Mouse (Mus musculus) liver, embryonic 11.5 days (tissue): Measurements from ENCODE around the gene Rgs3. TPM values are rescaled to one million over a fixed set of nuclear protein-coding genes. Genes with fewer than 3 reads are reported as not detected.

Experiments
- ATAC-seq: fragments of 200-750 bp; cut with Nextera tagmentation; replicated peaks from 2 replicates; pipeline ENCODE4 v1.8.0; 2017; ENCODE audit warnings: moderate number of reproducible peaks, mild to moderate bottlenecking, moderate TSS enrichment, moderate library complexity; ENCODE audit not compliant: low FRiP score
- DNase-seq: peaks from one replicate; pipeline ENCODE4 v3.0.0-alpha.2; 2017; ENCODE audit warnings: low spot score
- H3K27ac ChIP-seq: fragments of 300-500 bp; sonication (generic); 2 replicates; pipeline ENCODE4 v1.5.1; 2014; ENCODE audit warnings: mild to moderate bottlenecking, low read depth, low read length, control low read depth
- H3K27me3 ChIP-seq: fragments of 300-500 bp; sonication (generic); replicated peaks from 2 replicates; pipeline ENCODE4 v1.6.1; 2014; ENCODE audit warnings: low read length, mixed read lengths; ENCODE audit not compliant: control insufficient read depth, insufficient read depth
- H3K36me3 ChIP-seq: fragments of 300-500 bp; sonication (generic); 2 replicates; pipeline ENCODE4 v1.6.1; 2014; ENCODE audit warnings: mild to moderate bottlenecking, low read length, moderate library complexity, mixed read lengths; ENCODE audit not compliant: control insufficient read depth, insufficient read depth
- H3K4me1 ChIP-seq: fragments of 300-500 bp; sonication (generic); replicated peaks from 2 replicates; pipeline ENCODE4 v1.6.1; 2014; ENCODE audit warnings: low read length, mixed read lengths; ENCODE audit not compliant: control insufficient read depth, insufficient read depth
- H3K4me2 ChIP-seq: fragments of 300-500 bp; sonication (generic); 2 replicates; pipeline ENCODE4 v1.6.1; 2014; ENCODE audit warnings: mild to moderate bottlenecking, control low read depth, moderate library complexity
- H3K4me3 ChIP-seq: fragments of 300-500 bp; sonication (generic); 2 replicates; pipeline ENCODE4 v1.5.1; 2014; ENCODE audit warnings: low read depth, low read length, control low read depth
- H3K9ac ChIP-seq: fragments of 300-500 bp; sonication (generic); 2 replicates; pipeline ENCODE4 v1.6.1; 2014; ENCODE audit warnings: low read depth, low read length, control low read depth
- H3K9me3 ChIP-seq: fragments of 300-500 bp; sonication (generic); 2 replicates; pipeline ENCODE4 v1.6.1; 2016; ENCODE audit warnings: low read length, inconsistent platforms, mixed read lengths; ENCODE audit not compliant: control insufficient read depth
- WGBS: fragments of 180-500 bp; shearing (Covaris S2); extraction: QIAGEN DNeasy Blood & Tissue Kit; methylation state at CpG from one replicate; pipeline ENCODE4 v1.1.7; 2014; 5-methylcytosine and 5-hydroxymethylcytosine counted together
- polyA plus RNA-seq: library from polyadenylated mRNA; unstranded; fragments of >200 nt; fragmentation: Nextera tagmentation; extraction: Ambion mirVana; gene quantifications from 2 replicates; pipeline ENCODE4 v1.2.1, GENCODE M21; 2014

Rgs3 gene
- polyA plus RNA-seq, 1 experiment from 2014 or later: 12.3 TPM

DNA sequence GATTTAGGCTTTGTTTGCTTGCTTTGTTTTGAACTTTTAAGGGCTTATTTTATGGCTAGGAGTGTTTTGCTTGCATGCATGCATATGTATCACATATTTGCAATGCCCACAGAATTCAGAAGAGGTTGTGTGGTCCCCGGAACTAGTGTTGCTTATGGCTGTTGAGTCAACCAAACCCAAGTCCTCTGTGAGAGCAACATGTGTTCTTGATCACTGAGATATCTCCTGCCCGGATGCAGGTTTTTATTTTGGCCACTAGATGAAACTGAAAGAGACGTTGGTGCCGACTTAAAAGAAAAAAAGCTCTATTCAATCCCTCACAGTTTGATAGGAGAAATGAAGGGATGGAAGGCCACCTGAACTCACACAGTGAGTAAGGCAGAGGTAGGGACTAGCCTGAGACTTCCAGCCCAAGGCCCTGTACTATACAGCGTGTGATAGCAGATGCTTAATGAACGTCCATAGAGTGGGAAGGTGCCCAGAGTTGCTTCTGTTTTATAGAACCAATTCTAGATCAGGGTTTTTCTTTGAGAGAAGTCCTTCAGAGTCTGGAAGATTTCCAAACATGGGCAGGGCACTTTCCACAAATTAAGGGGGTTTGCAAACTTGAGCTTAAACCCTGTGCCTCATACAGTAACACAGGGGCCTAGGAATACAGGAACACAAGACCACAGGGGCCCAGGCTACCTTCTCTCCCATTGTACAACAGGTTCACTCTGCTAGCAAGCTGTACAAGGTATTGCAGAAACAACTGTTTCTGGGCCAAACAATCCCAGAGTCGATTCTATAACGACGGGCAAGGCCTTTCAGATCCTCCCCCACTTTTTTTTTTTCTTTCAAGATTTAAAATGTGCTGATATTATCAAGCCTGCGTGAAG lies 41.9 kb upstream of the Rgs3 start:
- Histone ChIP-seq H3K27ac (peak overlapping the region; percentile 93), H3K4me3 (peak overlapping the region; percentile 85), H3K9me3 (no peaks in the 10 kb centered on the region), H3K9ac (peak overlapping the region; percentile 93), H3K36me3 (peaks cover 23% of the 10 kb centered on the region), H3K4me2 (peak overlapping the region; percentile 77), H3K4me1 (peaks cover 29% of the 10 kb centered on the region), H3K27me3 (no peaks in the 10 kb centered on the region)
- WGBS: 61% methylated on average over 10 of the region's 10 CpGs
- ATAC-seq: no peak
- no peak for DNase-seq

GRCm38 (mm10) chr4:62518416-62519121 lies 41.1 kb upstream of the Rgs3 start:
- ATAC-seq: no peak
- no peak for DNase-seq
- no peaks in the 10 kb centered on the region for H3K9me3 ChIP-seq

DNA sequence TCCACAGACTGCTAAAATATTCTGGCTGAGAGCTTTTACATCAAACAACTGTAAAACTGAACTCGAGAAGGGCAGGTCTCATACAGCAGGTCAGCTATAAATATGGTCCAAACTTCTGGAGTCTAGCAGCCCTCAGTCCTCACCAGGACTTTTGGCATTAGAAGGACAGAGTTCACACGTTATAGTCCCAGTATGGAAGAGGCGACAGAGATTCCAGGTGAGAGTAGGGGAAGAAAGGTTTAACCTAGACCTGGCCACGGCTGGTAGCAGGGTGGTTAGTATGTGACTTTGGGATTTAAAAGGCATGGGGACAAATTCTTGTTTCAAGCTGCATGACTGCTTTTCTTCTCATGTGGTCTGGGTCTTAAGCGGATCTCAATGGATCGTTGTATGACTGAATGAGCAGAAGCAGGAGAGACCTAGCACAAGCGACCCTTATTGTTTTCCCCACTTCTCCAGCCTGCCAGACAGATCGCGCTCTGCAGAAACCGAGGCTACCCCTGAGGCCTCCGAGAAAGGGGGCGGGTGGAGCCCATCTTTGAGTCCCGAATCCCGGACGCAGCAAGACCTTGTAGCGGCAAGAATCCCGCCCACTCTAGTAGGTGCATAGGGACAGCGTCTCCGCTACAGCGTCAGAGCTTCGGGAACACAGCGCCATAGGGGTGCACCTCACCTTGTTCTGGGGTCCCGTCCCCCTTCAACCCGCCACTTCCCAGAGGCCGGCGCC lies 40.4 kb upstream of the Rgs3 start:
- Histone ChIP-seq H3K27me3 (no peaks in the 10 kb centered on the region), H3K4me3 (peak overlapping the region; percentile 85), H3K4me2 (peak overlapping the region; percentile 77), H3K27ac (peak overlapping the region; percentile 93), H3K9ac (peak overlapping the region; percentile 93), H3K36me3 (peaks cover 14% of the 10 kb centered on the region), H3K9me3 (no peaks in the 10 kb centered on the region), H3K4me1 (peaks cover 32% of the 10 kb centered on the region)
- no peak for DNase-seq
- 3% methylated on average over 26 of the region's 26 CpGs for WGBS
- ATAC-seq: peak; percentile 29

More at GRCm38 (mm10) chr4:62518416-62519121, 41.1 kb upstream of the Rgs3 start:
- H3K36me3 ChIP-seq: peaks cover 19% of the 10 kb centered on the region
- H3K4me2 ChIP-seq: peak overlapping the region; percentile 77
- 44% methylated on average over 13 of the region's 13 CpGs for WGBS
- peak overlapping the region; percentile 93 for H3K27ac ChIP-seq
- no peaks in the 10 kb centered on the region for H3K27me3 ChIP-seq
- H3K9ac ChIP-seq: peak overlapping the region; percentile 93
- H3K4me3 ChIP-seq: peak overlapping the region; percentile 85
- H3K4me1 ChIP-seq: peaks cover 26% of the 10 kb centered on the region

- WGBS: under 1% methylated on average over 37 of the region's 37 CpGs
- ATAC-seq (peak; percentile 64), DNase-seq (peak; percentile 86)
- Histone ChIP-seq H3K4me2 (peak within 1 kb of the TSS; percentile 77), H3K36me3 (peaks cover 14% of the 10 kb centered on the region), H3K27ac (peak within 1 kb of the TSS; percentile 93), H3K9me3 (no peaks in the 10 kb centered on the region), H3K27me3 (no peaks in the 10 kb centered on the region), H3K4me1 (peaks cover 32% of the 10 kb centered on the region), H3K9ac (peak within 1 kb of the TSS; percentile 93), H3K4me3 (peak within 1 kb of the TSS; percentile 85)
These were observed 39.8 kb upstream of the Rgs3 start, which contains the start of gene Alad for GRCm38 (mm10) chr4:62519849-62520233. Alad (minus strand) TSS chr4:62519918.

GRCm38 (mm10) chr4:62520892-62521400 lies 38.7 kb upstream of the Rgs3 start:
- DNase-seq (no peak), ATAC-seq (no peak)
- 79% methylated on average over 2 of the region's 2 CpGs for WGBS
- Histone ChIP-seq H3K4me2 (peak overlapping the region; percentile 77), H3K36me3 (peaks cover 11% of the 10 kb centered on the region), H3K4me1 (peaks cover 32% of the 10 kb centered on the region), H3K27ac (peak overlapping the region; percentile 93; the same call in 1 of the 2 replicates), H3K4me3 (no peak overlapping the region), H3K27me3 (no peaks in the 10 kb centered on the region), H3K9me3 (no peaks in the 10 kb centered on the region), H3K9ac (no peak overlapping the region)

DNA sequence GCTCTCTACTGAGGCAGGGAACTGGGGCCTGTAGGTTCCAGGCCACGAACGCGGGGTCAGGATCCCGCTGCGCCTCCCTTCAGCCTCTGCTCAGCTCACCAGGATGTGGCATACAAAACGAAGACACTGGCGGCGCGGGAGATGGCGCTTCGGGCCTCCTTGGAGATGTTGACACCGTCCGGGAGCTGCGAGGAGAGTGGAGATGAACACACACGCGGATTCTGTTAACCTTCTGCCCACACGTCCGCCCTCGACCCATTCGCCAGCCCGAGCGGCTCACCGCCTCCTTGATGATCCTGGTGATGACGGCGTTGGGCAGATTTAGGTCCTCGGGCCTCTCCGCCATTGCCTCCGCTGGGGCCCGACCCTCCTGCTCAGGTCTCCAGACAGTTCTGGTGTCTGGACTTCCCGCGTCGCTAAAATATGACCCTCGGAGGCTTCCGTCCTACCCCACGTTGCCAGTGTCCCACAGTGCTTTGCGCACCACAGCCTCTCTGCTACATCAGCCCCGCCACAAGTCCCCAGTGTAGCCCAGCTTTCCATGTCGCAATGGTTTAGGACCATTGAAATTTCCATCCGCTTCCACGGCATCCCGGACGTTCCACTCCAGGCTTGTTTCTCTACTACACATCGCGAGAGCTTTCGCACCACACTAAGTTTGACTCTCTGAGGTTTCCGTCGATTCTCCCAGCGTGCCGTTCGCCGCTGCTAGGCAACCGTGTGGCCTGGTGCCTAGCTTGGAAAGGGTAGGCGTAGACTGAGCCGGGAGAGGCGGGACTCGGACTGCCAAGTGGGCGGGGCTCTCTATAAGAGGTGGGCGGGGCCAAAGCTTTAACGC lies 34.8 kb upstream of the Rgs3 start, which contains the start of the genes Pole3 and 4933430I17Rik:
Gene Pole3, minus strand, starts transcription at position 418 of the 838 bp plus-strand sequence.
Gene 4933430I17Rik, plus strand, starts transcription at position 719 of the 838 bp plus-strand sequence.
- Histone ChIP-seq H3K27me3 (no peaks in the 10 kb centered on the region), H3K9ac (peak within 1 kb of the TSS; percentile 90), H3K9me3 (no peaks in the 10 kb centered on the region), H3K36me3 (peaks cover 11% of the 10 kb centered on the region), H3K4me3 (peak within 1 kb of the TSS; percentile 82), H3K4me1 (peaks cover 6% of the 10 kb centered on the region), H3K4me2 (peak within 1 kb of the TSS; percentile 76), H3K27ac (peak within 1 kb of the TSS; percentile 49)
- ATAC-seq: peak; percentile 95
- WGBS: under 1% methylated on average over 59 of the region's 59 CpGs
- peak; percentile 92 for DNase-seq

GRCm38 (mm10) chr4:62525489-62525811 lies 34.2 kb upstream of the Rgs3 start:
- Histone ChIP-seq H3K36me3 (peaks cover 11% of the 10 kb centered on the region), H3K4me2 (peak overlapping the region; percentile 76), H3K27ac (no peak overlapping the region; the same call in 1 of the 2 replicates), H3K4me3 (peak overlapping the region; percentile 82), H3K9me3 (no peaks in the 10 kb centered on the region), H3K4me1 (peaks cover 6% of the 10 kb centered on the region), H3K9ac (no peak overlapping the region), H3K27me3 (no peaks in the 10 kb centered on the region)
- DNase-seq (no peak), ATAC-seq (no peak)
- WGBS: 2% methylated on average over 10 of the region's 10 CpGs
